Mouse (Mus musculus): ENCODE results near the gene H2al2a. TPM values are rescaled to one million over a fixed set of nuclear protein-coding genes. Genes with fewer than 3 reads are reported as not detected.
A peak's percentile ranks its signal among the peaks of the same experiment; 100 is the strongest.

H2al2a gene
- total RNA-seq, 1 experiment from 2014 or later = not detected

DNA sequence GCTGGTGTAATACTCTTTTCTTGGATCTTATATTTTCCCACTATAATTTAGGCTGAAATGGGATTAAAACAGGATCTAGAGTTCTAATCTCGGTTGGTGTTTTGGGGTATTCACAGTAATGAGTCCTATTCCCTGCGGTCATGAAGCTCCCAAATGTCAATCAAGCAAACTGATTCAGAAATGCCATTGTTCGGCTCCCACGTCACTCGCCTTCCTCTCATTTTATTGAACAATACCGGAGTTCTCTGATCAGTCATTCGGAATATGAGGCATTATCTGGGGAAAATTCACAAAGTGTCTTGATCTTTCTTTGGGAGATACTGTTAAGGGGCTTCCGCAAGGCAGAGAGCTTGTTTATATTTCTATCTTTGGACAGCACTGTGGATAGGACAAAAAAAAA, 33.8 kb upstream of the H2al2a start:
- no peak for ATAC-seq (replicated peaks in 1 of 2; ENCODE audit: insufficient read depth in 1 of 2, low FRiP score in 2 of 2, low TSS enrichment in 1 of 2, low read depth in 1 of 2, poor library complexity in 2 of 2, severe bottlenecking in 2 of 2)

DNA sequence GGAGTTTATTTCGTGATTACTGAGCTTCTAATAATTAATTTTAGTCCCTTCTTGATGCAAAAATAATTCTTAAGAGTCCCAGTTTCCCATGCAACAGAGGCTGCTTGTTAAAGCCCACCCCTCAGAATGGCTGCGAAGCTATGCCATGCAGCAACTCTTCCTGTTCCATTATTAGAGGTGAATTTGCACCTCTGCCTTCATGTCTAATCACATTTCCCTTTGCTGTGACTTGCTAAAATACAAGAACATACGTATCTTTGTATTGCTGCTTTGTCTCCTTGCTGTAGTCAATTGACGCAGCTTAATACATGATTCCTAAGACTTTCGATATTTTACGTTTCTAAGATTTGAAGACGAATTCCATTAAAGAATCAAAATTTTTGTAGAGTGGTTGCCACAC, 32.9 kb upstream of the H2al2a start:
- ATAC-seq (replicated peaks in 1 of 2; ENCODE audit: insufficient read depth in 1 of 2, low FRiP score in 2 of 2, low TSS enrichment in 1 of 2, low read depth in 1 of 2, poor library complexity in 2 of 2, severe bottlenecking in 2 of 2) = no peak

GRCm38 (mm10) chr2:18028140-18029021, 31.6 kb upstream of the H2al2a start:
- ATAC-seq (replicated peaks in 1 of 2; ENCODE audit: insufficient read depth in 1 of 2, low FRiP score in 2 of 2, low TSS enrichment in 1 of 2, low read depth in 1 of 2, poor library complexity in 2 of 2, severe bottlenecking in 2 of 2) = 0 out of 4 replicates have a peak, but pooled peaks of 1 of the 2 experiments have one; percentile 24

- ATAC-seq (replicated peaks in 1 of 2; ENCODE audit: insufficient read depth in 1 of 2, low FRiP score in 2 of 2, low TSS enrichment in 1 of 2, low read depth in 1 of 2, poor library complexity in 2 of 2, severe bottlenecking in 2 of 2) = peak; percentile 71 to 79
Observed at GRCm38 (mm10) chr2:18027448-18028139, 30.8 kb upstream of the H2al2a start.

GRCm38 (mm10) chr2:18026116-18026947, 29.6 kb upstream of the H2al2a start:
- ATAC-seq (replicated peaks in 1 of 2; ENCODE audit: insufficient read depth in 1 of 2, low FRiP score in 2 of 2, low TSS enrichment in 1 of 2, low read depth in 1 of 2, poor library complexity in 2 of 2, severe bottlenecking in 2 of 2) = peak; percentile 9 to 43; a peak in 3 of 4 replicates

DNA sequence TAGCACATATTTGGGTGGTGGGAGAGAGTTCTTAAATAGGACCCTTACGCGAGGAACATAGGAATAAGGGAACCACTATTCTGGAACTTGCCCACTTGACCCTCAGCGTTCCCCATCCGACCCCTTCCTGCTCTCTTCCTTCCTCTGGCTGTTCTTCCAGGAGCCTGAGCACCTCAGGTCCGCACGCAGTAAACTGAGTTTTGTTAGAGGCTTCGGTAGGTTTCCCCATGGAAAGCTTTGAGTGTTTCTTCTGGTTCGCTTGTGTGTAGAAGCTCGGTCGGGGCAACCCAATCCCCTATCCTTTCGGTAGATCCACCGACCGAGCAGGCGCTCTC, 29.0 kb upstream of the H2al2a start:
- no peak for ATAC-seq (replicated peaks in 1 of 2; ENCODE audit: insufficient read depth in 1 of 2, low FRiP score in 2 of 2, low TSS enrichment in 1 of 2, low read depth in 1 of 2, poor library complexity in 2 of 2, severe bottlenecking in 2 of 2)

GRCm38 (mm10) chr2:18025116-18025515, 28.4 kb upstream of the H2al2a start:
- ATAC-seq (replicated peaks in 1 of 2; ENCODE audit: insufficient read depth in 1 of 2, low FRiP score in 2 of 2, low TSS enrichment in 1 of 2, low read depth in 1 of 2, poor library complexity in 2 of 2, severe bottlenecking in 2 of 2) = no peak

GRCm38 (mm10) chr2:18022886-18023285, 26.1 kb upstream of the H2al2a start:
- ATAC-seq (replicated peaks in 1 of 2; ENCODE audit: insufficient read depth in 1 of 2, low FRiP score in 2 of 2, low TSS enrichment in 1 of 2, low read depth in 1 of 2, poor library complexity in 2 of 2, severe bottlenecking in 2 of 2) = no peak

GRCm38 (mm10) chr2:18019122-18019521, 22.4 kb upstream of the H2al2a start:
- no peak for ATAC-seq (replicated peaks in 1 of 2; ENCODE audit: insufficient read depth in 1 of 2, low FRiP score in 2 of 2, low TSS enrichment in 1 of 2, low read depth in 1 of 2, poor library complexity in 2 of 2, severe bottlenecking in 2 of 2)

DNA sequence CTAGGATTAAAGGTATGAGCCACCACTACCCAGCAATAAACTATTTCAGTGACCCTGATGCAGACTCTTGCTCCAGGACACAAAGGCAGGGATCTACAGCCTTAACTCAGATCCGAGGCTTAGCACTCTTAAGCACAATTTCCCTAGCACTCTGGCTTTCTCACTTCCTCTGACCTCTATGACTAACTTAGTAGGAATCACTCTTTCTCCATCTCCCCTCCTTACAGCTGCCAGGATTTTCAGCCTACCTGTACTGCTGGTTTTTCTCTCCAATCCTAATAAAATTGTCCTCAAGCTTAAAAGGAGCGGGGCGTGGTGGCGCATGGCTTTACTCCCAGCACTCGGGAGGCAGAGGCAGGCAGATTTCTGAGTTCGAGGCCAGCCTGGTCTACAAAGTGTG, 20.6 kb upstream of the H2al2a start:
- no peak for ATAC-seq (replicated peaks in 1 of 2; ENCODE audit: insufficient read depth in 1 of 2, low FRiP score in 2 of 2, low TSS enrichment in 1 of 2, low read depth in 1 of 2, poor library complexity in 2 of 2, severe bottlenecking in 2 of 2)

GRCm38 (mm10) chr2:18016639-18017038, 19.9 kb upstream of the H2al2a start:
- ATAC-seq (replicated peaks in 1 of 2; ENCODE audit: insufficient read depth in 1 of 2, low FRiP score in 2 of 2, low TSS enrichment in 1 of 2, low read depth in 1 of 2, poor library complexity in 2 of 2, severe bottlenecking in 2 of 2) = no peak

- ATAC-seq (replicated peaks in 1 of 2; ENCODE audit: insufficient read depth in 1 of 2, low FRiP score in 2 of 2, low TSS enrichment in 1 of 2, low read depth in 1 of 2, poor library complexity in 2 of 2, severe bottlenecking in 2 of 2) = no peak
Observed at GRCm38 (mm10) chr2:18015581-18015980, 18.8 kb upstream of the H2al2a start.

DNA sequence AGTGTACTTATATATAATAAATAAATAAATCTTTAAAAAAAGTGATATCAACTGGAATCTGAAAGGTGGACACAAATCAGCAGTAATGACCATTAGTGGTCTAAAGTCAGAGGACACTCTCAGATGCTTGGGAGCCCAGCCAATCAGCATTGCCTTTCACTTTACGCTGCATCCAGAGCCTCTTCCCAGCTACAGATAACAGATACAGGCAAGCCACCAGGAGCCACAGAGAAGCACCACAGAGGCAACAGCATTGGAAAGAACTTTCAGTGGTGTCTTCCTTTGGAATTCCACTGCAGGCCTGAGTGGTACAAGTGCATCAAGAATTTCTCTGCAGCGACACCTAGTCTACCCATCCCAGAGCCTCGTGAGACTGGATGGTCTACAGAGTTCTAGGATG, 16.1 kb upstream of the H2al2a start:
- ATAC-seq (replicated peaks in 1 of 2; ENCODE audit: insufficient read depth in 1 of 2, low FRiP score in 2 of 2, low TSS enrichment in 1 of 2, low read depth in 1 of 2, poor library complexity in 2 of 2, severe bottlenecking in 2 of 2) = no peak

- ATAC-seq (replicated peaks in 1 of 2; ENCODE audit: insufficient read depth in 1 of 2, low FRiP score in 2 of 2, low TSS enrichment in 1 of 2, low read depth in 1 of 2, poor library complexity in 2 of 2, severe bottlenecking in 2 of 2) = no peak
Observed at GRCm38 (mm10) chr2:18011226-18011625, 14.5 kb upstream of the H2al2a start.

DNA sequence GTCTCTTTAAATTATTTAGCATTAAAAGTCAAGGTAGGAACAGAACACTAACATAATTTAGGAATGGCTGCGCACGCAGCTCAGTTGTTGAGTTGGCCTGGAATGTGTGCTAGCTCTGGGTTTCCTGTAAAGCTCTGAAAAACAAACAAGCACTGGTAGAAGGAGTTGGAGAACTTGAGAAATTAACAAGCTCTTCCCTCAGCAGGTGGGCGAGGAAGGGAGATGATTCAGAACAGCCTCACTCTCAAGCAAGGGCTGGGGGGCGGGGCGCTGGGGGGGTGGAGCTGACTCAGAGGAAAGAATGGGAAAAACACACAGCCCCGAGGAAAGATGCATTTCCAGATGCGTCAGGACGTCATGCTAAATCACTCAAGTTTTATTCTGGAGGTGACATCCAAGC, 8.4 kb upstream of the H2al2a start:
- ATAC-seq (replicated peaks in 1 of 2; ENCODE audit: insufficient read depth in 1 of 2, low FRiP score in 2 of 2, low TSS enrichment in 1 of 2, low read depth in 1 of 2, poor library complexity in 2 of 2, severe bottlenecking in 2 of 2) = no peak

DNA sequence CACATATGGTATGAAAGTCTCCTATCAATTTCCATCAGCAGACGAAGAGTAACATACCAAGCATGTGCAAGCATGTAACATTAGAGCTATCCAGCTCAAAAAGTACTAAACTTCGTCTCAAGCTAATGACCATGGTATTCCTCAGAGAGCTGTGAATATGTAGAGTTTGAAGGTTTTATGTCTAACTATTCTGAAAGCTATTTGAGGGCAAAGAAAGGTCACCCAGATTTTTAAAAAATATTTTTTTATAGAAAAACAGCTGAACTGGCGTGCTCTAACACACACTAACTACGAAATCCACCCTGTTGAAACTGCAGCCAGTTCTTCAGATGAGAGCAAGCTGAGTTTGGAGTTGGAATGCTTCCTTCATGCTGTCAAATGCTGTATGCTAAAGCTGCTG, 7.5 kb upstream of the H2al2a start:
- ATAC-seq (replicated peaks in 1 of 2; ENCODE audit: insufficient read depth in 1 of 2, low FRiP score in 2 of 2, low TSS enrichment in 1 of 2, low read depth in 1 of 2, poor library complexity in 2 of 2, severe bottlenecking in 2 of 2) = no peak

GRCm38 (mm10) chr2:18002306-18002705, 5.5 kb upstream of the H2al2a start:
- no peak for ATAC-seq (replicated peaks in 1 of 2; ENCODE audit: insufficient read depth in 1 of 2, low FRiP score in 2 of 2, low TSS enrichment in 1 of 2, low read depth in 1 of 2, poor library complexity in 2 of 2, severe bottlenecking in 2 of 2)

DNA sequence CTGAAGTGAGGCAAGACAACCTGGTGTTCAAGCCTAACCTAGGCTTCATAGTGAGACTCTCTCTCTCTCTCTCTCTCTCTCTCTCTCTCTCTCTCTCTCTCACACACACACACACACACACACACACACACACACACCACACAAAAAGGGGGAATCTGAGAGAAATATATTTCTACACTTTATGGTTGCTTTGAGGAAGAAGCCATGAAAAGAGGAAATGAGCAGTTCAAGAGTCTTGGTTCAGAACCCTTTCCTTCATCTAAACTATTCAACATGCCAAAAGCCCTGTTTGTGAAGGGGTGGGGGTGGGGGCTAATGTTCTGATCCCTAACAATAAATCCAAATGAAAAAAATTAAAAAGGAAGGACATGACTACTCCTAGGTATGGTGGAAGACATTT, 7.2 kb downstream of the H2al2a start:
- 0 out of 4 replicates have a peak, but pooled peaks of 1 of the 2 experiments have one; percentile 17 for ATAC-seq (replicated peaks in 1 of 2; ENCODE audit: insufficient read depth in 1 of 2, low FRiP score in 2 of 2, low TSS enrichment in 1 of 2, low read depth in 1 of 2, poor library complexity in 2 of 2, severe bottlenecking in 2 of 2)

All from hematopoietic stem cell, adult 5-6 weeks (primary cell).